Mouse (Mus musculus) cerebellum, postnatal 4 days (tissue): ENCODE data around the gene Setd4.

Experiments used
- DNase-seq, 2 experiments: peaks; one replicate each; pipeline ENCODE4 v3.0.0; 2022; ENCODE audit warnings: low spot score in 2 of 2, mixed read lengths in 1 of 2

The Setd4 gene

GRCm38 (mm10) chr16:93546354-93546965, 57.4 kb downstream of the Setd4 start:
- no peak for DNase-seq

DNA sequence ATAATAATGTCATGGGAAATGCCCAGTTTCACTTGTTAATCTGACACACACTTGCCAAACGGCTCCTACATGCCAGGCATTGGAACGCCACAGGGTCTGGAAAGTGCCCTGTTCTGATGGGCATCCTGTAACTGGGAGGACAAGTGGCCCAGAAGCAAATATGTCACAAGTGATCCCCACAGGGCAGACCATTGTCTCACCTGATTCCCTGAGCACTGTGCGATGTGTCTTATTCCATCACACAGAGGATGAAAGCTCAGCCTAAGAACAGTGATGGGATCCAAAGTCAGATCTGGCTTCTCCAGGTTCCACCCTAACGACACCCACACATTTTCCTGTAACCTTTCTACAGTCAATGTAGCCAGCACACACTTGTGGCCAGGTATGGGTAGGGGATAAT, 58.9 kb downstream of the Setd4 start:
- DNase-seq = no peak

- peak in 1 of 2 experiments; percentile 64 for DNase-seq
Measured at GRCm38 (mm10) chr16:93543704-93544103, 60.2 kb downstream of the Setd4 start.

DNA sequence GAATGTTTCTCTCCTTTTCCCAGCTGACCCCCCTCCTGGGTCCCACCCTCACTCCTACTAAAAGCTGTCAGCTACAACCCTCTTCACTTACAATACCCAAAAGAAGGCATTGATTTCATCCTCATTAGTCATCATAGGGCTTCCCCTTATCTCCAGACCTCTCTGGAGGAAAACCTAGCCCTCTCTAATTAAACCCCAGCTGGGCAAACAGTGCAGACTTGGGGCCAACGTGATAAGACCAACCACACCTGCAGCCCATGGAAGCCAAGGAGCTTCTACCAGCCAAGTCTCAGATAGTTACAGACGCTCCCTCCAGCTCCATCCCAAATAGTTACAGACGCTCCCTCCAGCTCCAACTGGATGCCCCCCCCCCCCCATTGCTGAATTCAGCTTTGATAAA, 64.0 kb downstream of the Setd4 start:
- no peak for DNase-seq

DNA sequence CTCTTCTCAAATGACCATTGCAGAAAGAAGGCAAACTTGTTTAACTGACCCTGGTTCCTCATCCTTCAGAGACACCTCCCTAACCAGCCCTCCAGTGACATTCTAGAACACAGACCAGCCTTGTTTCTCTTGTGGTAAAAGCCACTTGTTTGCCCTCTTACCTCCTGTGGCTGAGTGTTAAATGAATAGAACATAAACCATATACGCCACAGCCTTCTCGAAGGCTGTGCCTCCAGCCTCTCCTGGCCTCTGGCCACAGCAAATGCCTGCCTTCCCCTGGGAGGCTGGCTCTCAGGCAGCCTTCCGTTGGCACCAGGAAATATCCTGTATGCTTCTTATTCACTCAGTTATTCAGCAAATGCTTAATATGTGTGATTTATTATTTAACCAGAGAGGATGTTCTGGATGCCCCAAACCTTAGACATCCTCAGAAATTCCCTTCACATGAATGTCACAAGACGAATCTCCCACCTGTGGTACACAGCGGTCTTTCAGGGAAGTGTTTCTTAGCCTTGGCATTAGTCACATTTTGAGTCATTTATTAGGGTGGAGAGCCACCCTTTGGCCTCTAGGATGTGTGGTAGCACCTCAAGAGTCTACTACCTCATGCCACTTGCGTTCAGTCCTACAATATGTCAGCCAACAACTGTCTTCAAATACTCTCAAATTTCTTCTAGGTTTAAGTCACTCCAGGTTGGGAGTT, 68.6 kb downstream of the Setd4 start:
- no peak for DNase-seq
